Mouse (Mus musculus): ENCODE data around the gene Elovl5. TPM values are rescaled to one million over a fixed set of nuclear protein-coding genes. Genes with fewer than 3 reads are reported as not detected.

The Elovl5 gene
- polyA plus RNA-seq, 1 experiment from 2014 or later, result 67.0 TPM

GRCm38 (mm10) chr9:77945792-77946666 is 28.9 kb downstream of the Elovl5 start:
- ATAC-seq (ENCODE audit: low FRiP score, low read depth), result no peak
- Histone ChIP-seq H3K27me3 (no peaks in the 10 kb centered on the region), H3K27ac (replicated peaks) (no peak overlapping the region), H3K36me3 (no peaks in the 10 kb centered on the region), H3K9ac (replicated peaks) (no peak overlapping the region), H3K4me2 (replicated peaks) (no peak overlapping the region), H3K4me1 (peaks cover 13% of the 10 kb centered on the region), H3K4me3 (no peak overlapping the region), H3K9me3 (no peaks in the 10 kb centered on the region)
- 87% methylated on average over 6 of the region's 6 CpGs for WGBS

GRCm38 (mm10) chr9:77948214-77948613 is 31.1 kb downstream of the Elovl5 start:
- H3K9me3 ChIP-seq, result no peaks in the 10 kb centered on the region
- no peaks in the 10 kb centered on the region for H3K27me3 ChIP-seq
- no peak overlapping the region for H3K4me2 ChIP-seq (replicated peaks)
- H3K27ac ChIP-seq (replicated peaks), result no peak overlapping the region
- peaks cover 13% of the 10 kb centered on the region for H3K4me1 ChIP-seq
- WGBS, result 92% methylated on average over 2 of the region's 2 CpGs
- no peak overlapping the region for H3K4me3 ChIP-seq
- no peak overlapping the region for H3K9ac ChIP-seq (replicated peaks)
- H3K36me3 ChIP-seq, result no peaks in the 10 kb centered on the region
- no peak for ATAC-seq (ENCODE audit: low FRiP score, low read depth)

GRCm38 (mm10) chr9:77949753-77950268 is 32.6 kb downstream of the Elovl5 start:
- Histone ChIP-seq H3K4me1 (peaks cover 13% of the 10 kb centered on the region), H3K9ac (replicated peaks) (no peak overlapping the region), H3K27me3 (no peaks in the 10 kb centered on the region), H3K36me3 (no peaks in the 10 kb centered on the region), H3K27ac (replicated peaks) (no peak overlapping the region), H3K9me3 (no peaks in the 10 kb centered on the region), H3K4me2 (replicated peaks) (no peak overlapping the region), H3K4me3 (no peak overlapping the region)
- WGBS, result 40% methylated on average over 7 of the region's 7 CpGs
- peak; percentile 19; the same call in 1 of the 2 replicates for ATAC-seq (ENCODE audit: low FRiP score, low read depth)

- H3K4me2 ChIP-seq (replicated peaks), result no peak overlapping the region
- ATAC-seq (ENCODE audit: low FRiP score, low read depth), result no peak
- no peak overlapping the region for H3K4me3 ChIP-seq
- WGBS, result 91% methylated on average over 7 of the region's 7 CpGs
- H3K4me1 ChIP-seq, result peaks cover 13% of the 10 kb centered on the region
- H3K36me3 ChIP-seq, result no peaks in the 10 kb centered on the region
- no peaks in the 10 kb centered on the region for H3K27me3 ChIP-seq
- H3K9ac ChIP-seq (replicated peaks), result no peak overlapping the region
- H3K9me3 ChIP-seq, result no peaks in the 10 kb centered on the region
- H3K27ac ChIP-seq (replicated peaks), result no peak overlapping the region
These were observed 33.8 kb downstream of the Elovl5 start for GRCm38 (mm10) chr9:77950841-77951475.

GRCm38 (mm10) chr9:77951971-77952370 is 34.8 kb downstream of the Elovl5 start:
- Histone ChIP-seq H3K27ac (replicated peaks) (no peak overlapping the region), H3K9me3 (no peaks in the 10 kb centered on the region), H3K27me3 (no peaks in the 10 kb centered on the region), H3K4me3 (no peak overlapping the region), H3K36me3 (no peaks in the 10 kb centered on the region), H3K4me2 (replicated peaks) (no peak overlapping the region), H3K4me1 (peaks cover 13% of the 10 kb centered on the region), H3K9ac (replicated peaks) (no peak overlapping the region)
- no peak for ATAC-seq (ENCODE audit: low FRiP score, low read depth)
- WGBS, result 68% methylated on average over 7 of the region's 7 CpGs

GRCm38 (mm10) chr9:77953053-77953452 is 35.9 kb downstream of the Elovl5 start:
- Histone ChIP-seq H3K4me1 (peaks cover 13% of the 10 kb centered on the region), H3K4me3 (no peak overlapping the region), H3K27ac (replicated peaks) (no peak overlapping the region), H3K9ac (replicated peaks) (no peak overlapping the region), H3K9me3 (no peaks in the 10 kb centered on the region), H3K4me2 (replicated peaks) (no peak overlapping the region), H3K27me3 (no peaks in the 10 kb centered on the region), H3K36me3 (0 out of 2 replicates have a peak, but pooled peaks cover 5% of the 10 kb centered on the region)
- 0 out of 2 replicates have a peak, but pooled peaks have one; percentile 38 for ATAC-seq (ENCODE audit: low FRiP score, low read depth)
- 81% methylated on average over 8 of the region's 8 CpGs for WGBS

GRCm38 (mm10) chr9:77954496-77954895 is 37.3 kb downstream of the Elovl5 start:
- no peak for ATAC-seq (ENCODE audit: low FRiP score, low read depth)
- H3K36me3 ChIP-seq, result 0 out of 2 replicates have a peak, but pooled peaks cover 5% of the 10 kb centered on the region
- no peak overlapping the region for H3K9ac ChIP-seq (replicated peaks)
- no peaks in the 10 kb centered on the region for H3K9me3 ChIP-seq
- H3K4me2 ChIP-seq (replicated peaks), result no peak overlapping the region
- no peaks in the 10 kb centered on the region for H3K27me3 ChIP-seq
- 87% methylated on average over 7 of the region's 7 CpGs for WGBS
- peaks cover 10% of the 10 kb centered on the region for H3K4me1 ChIP-seq
- no peak overlapping the region for H3K4me3 ChIP-seq
- H3K27ac ChIP-seq (replicated peaks), result no peak overlapping the region

- no peaks in the 10 kb centered on the region for H3K27me3 ChIP-seq
- no peak overlapping the region for H3K4me2 ChIP-seq (replicated peaks)
- H3K36me3 ChIP-seq, result 0 out of 2 replicates have a peak, but pooled peaks cover 5% of the 10 kb centered on the region
- ATAC-seq (ENCODE audit: low FRiP score, low read depth), result no peak
- no peak overlapping the region for H3K9ac ChIP-seq (replicated peaks)
- H3K9me3 ChIP-seq, result no peaks in the 10 kb centered on the region
- no peak overlapping the region for H3K27ac ChIP-seq (replicated peaks)
- peaks cover 5% of the 10 kb centered on the region for H3K4me1 ChIP-seq
- no peak overlapping the region for H3K4me3 ChIP-seq
- WGBS, result 83% methylated on average over 3 of the region's 3 CpGs
These were observed 37.8 kb downstream of the Elovl5 start for GRCm38 (mm10) chr9:77954981-77955380.

- no peak overlapping the region for H3K4me2 ChIP-seq (replicated peaks)
- 0 out of 2 replicates have a peak, but pooled peaks cover 5% of the 10 kb centered on the region for H3K36me3 ChIP-seq
- no peaks in the 10 kb centered on the region for H3K27me3 ChIP-seq
- no peak overlapping the region for H3K9ac ChIP-seq (replicated peaks)
- no peak overlapping the region for H3K4me3 ChIP-seq
- H3K9me3 ChIP-seq, result no peaks in the 10 kb centered on the region
- WGBS, result 98% methylated on average over 2 of the region's 2 CpGs
- H3K4me1 ChIP-seq, result peaks cover 4% of the 10 kb centered on the region
- no peak overlapping the region for H3K27ac ChIP-seq (replicated peaks)
- ATAC-seq (ENCODE audit: low FRiP score, low read depth), result no peak
These were observed 38.3 kb downstream of the Elovl5 start for GRCm38 (mm10) chr9:77955511-77955910.

GRCm38 (mm10) chr9:77955964-77956363 is 38.8 kb downstream of the Elovl5 start:
- Histone ChIP-seq H3K4me1 (peaks cover 4% of the 10 kb centered on the region), H3K9ac (replicated peaks) (no peak overlapping the region), H3K36me3 (peaks cover 8% of the 10 kb centered on the region), H3K4me3 (no peak overlapping the region), H3K4me2 (replicated peaks) (no peak overlapping the region), H3K27ac (replicated peaks) (no peak overlapping the region), H3K9me3 (no peaks in the 10 kb centered on the region), H3K27me3 (no peaks in the 10 kb centered on the region)
- 92% methylated on average over 8 of the region's 8 CpGs for WGBS
- no peak for ATAC-seq (ENCODE audit: low FRiP score, low read depth)

GRCm38 (mm10) chr9:77958327-77958726 is 41.2 kb downstream of the Elovl5 start:
- H3K9me3 ChIP-seq, result no peaks in the 10 kb centered on the region
- no peak overlapping the region for H3K4me2 ChIP-seq (replicated peaks)
- H3K36me3 ChIP-seq, result peaks cover 14% of the 10 kb centered on the region
- no peak for ATAC-seq (ENCODE audit: low FRiP score, low read depth)
- no peak overlapping the region for H3K27ac ChIP-seq (replicated peaks)
- H3K9ac ChIP-seq (replicated peaks), result no peak overlapping the region
- H3K27me3 ChIP-seq, result no peaks in the 10 kb centered on the region
- peaks cover 1% of the 10 kb centered on the region for H3K4me1 ChIP-seq
- 89% methylated on average over 7 of the region's 7 CpGs for WGBS
- H3K4me3 ChIP-seq, result no peak overlapping the region

- WGBS, result 92% methylated on average over 12 of the region's 12 CpGs
- Histone ChIP-seq H3K27me3 (no peaks in the 10 kb centered on the region), H3K9me3 (no peaks in the 10 kb centered on the region), H3K4me1 (peaks cover 14% of the 10 kb centered on the region), H3K4me2 (replicated peaks) (no peak overlapping the region), H3K9ac (replicated peaks) (no peak overlapping the region), H3K4me3 (no peak overlapping the region), H3K27ac (replicated peaks) (no peak overlapping the region), H3K36me3 (peaks cover 14% of the 10 kb centered on the region)
- no peak for ATAC-seq (ENCODE audit: low FRiP score, low read depth)
These were observed 42.6 kb downstream of the Elovl5 start for GRCm38 (mm10) chr9:77959759-77960158.

Data from midbrain, embryonic 12.5 days (tissue).